Mouse (Mus musculus) left cerebral cortex, postnatal 4 days (tissue): Measurements from ENCODE around the gene Rubcn. TPM values are rescaled to one million over a fixed set of nuclear protein-coding genes. Genes with fewer than 3 reads are reported as not detected.
"Not testable (repeated sequence)": the region's sequence is repeated elsewhere in the genome, so short reads cannot be mapped to it uniquely, and the experiment has no call there.

Experiments
- DNase-seq: peaks from one replicate; pipeline ENCODE4 v3.0.0-alpha.2; 2022
- intact Hi-C: fragments of 180-260 bp; cut with DNase I; formaldehyde crosslinking; loops from one replicate; pipeline ENCODE4 v1.15.1; 2025
- total RNA-seq, 2 experiments: library from RNA; stranded (reverse); gene quantifications; 2 replicates each; pipeline ENCODE4 v1.2.3; 2021

Rubcn gene
- total RNA-seq = 10 to 100 TPM; 72.4 to 78.3 TPM

DNA sequence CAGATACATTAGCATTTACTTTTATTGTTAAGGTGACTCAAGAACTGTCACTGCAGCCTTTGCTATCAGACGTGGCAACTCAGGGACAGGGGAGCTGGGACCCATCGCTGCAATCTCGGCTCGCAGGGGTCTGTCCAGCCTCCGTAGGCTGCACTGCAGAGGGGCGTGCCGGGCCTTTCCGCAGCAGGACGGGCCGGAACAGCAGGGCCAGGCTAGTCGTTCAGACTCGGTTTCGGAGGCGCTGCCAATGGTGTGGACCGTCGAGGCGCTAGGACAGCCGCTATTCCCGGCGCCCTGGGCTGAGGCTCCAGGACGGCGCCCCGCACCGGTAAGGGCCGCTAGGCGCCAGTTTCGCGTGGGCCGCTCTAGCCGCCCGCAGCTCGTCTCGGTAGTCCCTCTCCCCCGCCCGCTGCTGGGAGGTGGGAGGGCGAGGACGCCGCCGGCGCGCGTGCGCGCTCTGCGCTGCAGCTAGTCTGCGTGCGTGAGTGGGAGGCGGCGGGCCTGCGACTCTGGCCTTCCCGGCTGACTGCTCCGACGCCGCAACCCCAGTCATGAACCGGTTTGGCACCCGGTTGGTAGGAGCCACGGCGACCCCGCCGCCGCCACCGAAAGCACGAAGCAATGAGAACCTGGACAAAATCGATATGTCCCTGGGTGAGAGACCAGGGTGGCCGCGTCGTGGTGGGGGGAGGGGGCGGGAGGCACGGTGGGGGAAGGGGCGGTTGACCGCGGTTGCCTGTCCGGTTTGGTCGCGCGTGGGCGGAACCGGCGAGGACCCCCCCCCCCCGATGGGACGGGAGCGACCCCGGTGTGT, at the start of gene Rubcn, which contains the start of gene Fyttd1:
Gene Rubcn (minus strand): TSS at position 424 of the 814 bp plus-strand sequence.
Gene Fyttd1 (plus strand): TSS at position 158 of the 814 bp plus-strand sequence.
- DNase-seq = peak; percentile 97
- intact Hi-C loops = no loop called here

DNA sequence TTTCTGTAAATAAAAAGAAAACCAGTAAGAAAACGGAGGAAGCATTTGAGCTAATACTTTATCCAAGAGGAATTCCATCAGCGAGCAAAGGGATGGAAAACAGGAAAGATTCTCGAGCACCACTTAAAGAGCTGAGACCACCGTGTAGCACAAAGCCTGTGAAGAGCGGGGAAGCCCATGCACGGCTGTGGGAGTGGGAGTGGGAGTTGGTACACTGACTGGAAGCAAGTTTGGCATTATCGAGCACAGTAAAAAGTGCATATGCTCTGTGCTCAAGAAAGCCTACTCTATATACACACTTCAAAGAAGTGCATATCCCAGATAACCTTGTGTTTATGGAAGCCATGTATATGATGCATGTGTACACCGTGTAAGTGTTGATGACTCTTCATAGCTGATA, 49.5 kb upstream of the Rubcn start:
- DNase-seq = no peak
- intact Hi-C loops = no loop called here

- DNase-seq, intact Hi-C loops: not testable (repeated sequence)
These were observed 49.1 kb upstream of the Rubcn start for GRCm38 (mm10) chr16:32926629-32927028.

GRCm38 (mm10) chr16:32915292-32916068, 37.9 kb upstream of the Rubcn start:
- no peak for DNase-seq
- intact Hi-C loops = no loop called here

DNA sequence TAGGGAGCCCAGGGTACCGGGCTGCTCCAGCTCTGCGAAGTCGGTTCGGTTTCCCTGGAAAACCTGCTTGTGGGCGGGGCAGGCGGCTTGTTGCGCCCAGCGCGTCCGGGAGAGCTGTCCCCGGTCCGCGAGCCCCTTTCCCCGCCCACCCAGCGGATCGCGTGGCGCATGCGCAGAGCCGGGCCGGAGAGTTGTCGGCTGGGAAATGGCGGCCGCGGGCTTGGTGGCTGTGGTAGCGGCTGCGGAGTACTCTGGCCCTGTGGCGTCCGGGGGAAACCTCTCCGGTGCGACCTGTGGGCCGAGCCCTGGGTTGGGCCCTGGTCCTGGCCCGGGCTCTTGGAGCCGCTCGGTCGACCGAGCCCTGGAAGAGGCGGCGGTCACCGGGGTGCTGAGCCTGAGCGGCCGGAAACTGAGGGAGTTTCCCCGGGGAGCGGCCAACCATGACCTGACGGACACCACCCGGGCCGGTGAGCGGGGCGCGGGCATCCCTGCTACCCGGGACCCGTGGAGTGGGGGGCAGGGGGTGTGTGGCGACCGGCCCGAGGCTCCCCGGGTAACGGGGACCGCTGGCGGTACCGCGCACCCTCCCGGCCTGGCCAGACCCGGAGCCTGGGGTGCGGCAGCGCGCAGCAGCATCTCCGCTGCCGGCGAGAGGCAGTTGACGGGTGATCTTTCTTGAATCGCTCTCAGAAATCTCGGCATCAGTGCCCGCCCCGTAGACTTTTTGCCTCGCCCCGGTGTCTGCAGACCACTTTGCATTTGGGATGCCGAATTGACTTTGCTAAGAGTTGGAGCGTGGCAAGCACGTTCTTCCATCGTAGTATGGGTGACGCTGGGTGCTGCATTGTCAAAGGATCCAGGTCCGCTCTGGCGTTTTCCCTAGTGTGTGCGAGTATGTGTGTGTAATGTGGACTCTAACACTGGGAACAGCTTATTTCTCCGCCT, 36.6 kb upstream of the Rubcn start, which contains the start of gene Lrch3:
Gene Lrch3 (plus strand): TSS at position 164 of the 945 bp plus-strand sequence.
- DNase-seq = peak; percentile 97
- intact Hi-C loops = no loop called here

DNA sequence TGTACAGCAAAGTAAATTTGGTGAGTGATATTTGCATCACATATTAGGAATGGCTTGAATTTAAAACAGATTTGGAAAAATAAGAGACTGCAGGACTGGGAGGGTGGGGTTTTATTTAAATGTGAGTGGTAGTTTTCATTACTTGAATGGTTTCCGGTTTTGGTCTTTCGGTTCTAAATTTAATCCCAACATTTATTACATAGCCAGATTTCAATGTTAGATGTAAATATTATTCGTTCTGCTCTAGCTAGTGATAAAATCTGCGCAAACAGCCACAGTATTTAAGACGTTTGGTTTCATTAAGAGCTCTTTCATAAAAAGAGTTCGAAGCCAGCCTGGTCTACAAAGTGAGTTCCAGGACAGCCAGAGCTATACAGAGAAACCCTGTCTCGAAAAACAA, 35.6 kb upstream of the Rubcn start:
- intact Hi-C loops = no loop called here
- no peak for DNase-seq

GRCm38 (mm10) chr16:32906727-32907126, 29.2 kb upstream of the Rubcn start:
- intact Hi-C loops = no loop called here
- DNase-seq = no peak

DNA sequence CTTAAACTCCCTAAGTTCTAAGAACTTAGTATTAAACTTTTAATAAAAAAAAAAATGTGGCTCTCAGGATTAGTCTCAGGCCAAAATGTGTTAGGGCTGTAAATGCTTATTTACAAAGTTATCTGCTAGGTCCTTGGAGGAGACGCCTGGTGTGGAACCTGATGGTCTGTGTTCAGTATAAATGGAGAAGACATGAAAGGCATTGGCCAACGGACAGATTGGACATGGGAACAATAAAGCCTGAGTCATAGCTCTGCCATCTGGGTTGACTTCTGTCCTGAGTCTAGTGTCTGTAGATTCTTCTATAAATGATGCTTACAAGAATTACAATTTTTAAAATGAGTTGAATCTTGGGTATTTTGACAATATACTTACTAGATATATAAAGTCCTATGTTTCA, 28.6 kb upstream of the Rubcn start:
- intact Hi-C loops = no loop called here
- no peak for DNase-seq

- intact Hi-C loops = no loop called here
- no peak for DNase-seq
These were observed 24.5 kb upstream of the Rubcn start for GRCm38 (mm10) chr16:32902051-32902428.

- DNase-seq = no peak
- intact Hi-C loops = no loop called here
These were observed 23.9 kb upstream of the Rubcn start for GRCm38 (mm10) chr16:32901360-32902050.

- no peak for DNase-seq
- intact Hi-C loops = no loop called here
These were observed 18.6 kb upstream of the Rubcn start for GRCm38 (mm10) chr16:32896126-32896525.

- intact Hi-C loops = loop anchor here (10.0 kb wide), 1 partner anchor 75 kb away; the partner anchor contains the start of gene Smbd1
These were observed 12.3 kb upstream of the Rubcn start for GRCm38 (mm10) chr16:32889881-32890280.

DNA sequence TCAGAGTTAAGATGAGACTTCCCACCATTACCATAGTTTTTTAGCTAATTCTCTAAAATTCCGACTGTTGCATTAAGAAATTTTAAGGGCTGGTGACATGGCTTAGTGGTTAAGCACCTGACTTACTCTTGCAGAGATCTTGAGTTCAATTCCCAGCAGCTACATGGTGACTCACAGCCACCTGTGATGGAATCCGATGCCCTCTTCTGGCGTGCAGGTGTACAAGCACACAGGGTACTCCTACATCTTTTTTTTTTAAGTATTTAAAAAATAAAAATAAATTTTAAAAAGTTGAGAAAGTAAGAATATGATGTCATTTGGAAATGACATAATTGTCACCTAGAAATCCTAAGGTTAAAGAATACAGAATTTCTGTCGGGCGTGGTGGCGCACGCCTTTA, 10.4 kb upstream of the Rubcn start:
- no peak for DNase-seq
- intact Hi-C loops = loop anchor here (10.0 kb wide), 1 partner anchor 73 kb away; the partner anchor contains the start of gene Smbd1

More at GRCm38 (mm10) chr16:32889881-32890280, 12.3 kb upstream of the Rubcn start:
- no peak for DNase-seq

GRCm38 (mm10) chr16:32881538-32881937, 4.0 kb upstream of the Rubcn start:
- intact Hi-C loops = loop anchor here (10.0 kb wide), 1 partner anchor 67 kb away; the partner anchor contains the start of gene Smbd1

DNA sequence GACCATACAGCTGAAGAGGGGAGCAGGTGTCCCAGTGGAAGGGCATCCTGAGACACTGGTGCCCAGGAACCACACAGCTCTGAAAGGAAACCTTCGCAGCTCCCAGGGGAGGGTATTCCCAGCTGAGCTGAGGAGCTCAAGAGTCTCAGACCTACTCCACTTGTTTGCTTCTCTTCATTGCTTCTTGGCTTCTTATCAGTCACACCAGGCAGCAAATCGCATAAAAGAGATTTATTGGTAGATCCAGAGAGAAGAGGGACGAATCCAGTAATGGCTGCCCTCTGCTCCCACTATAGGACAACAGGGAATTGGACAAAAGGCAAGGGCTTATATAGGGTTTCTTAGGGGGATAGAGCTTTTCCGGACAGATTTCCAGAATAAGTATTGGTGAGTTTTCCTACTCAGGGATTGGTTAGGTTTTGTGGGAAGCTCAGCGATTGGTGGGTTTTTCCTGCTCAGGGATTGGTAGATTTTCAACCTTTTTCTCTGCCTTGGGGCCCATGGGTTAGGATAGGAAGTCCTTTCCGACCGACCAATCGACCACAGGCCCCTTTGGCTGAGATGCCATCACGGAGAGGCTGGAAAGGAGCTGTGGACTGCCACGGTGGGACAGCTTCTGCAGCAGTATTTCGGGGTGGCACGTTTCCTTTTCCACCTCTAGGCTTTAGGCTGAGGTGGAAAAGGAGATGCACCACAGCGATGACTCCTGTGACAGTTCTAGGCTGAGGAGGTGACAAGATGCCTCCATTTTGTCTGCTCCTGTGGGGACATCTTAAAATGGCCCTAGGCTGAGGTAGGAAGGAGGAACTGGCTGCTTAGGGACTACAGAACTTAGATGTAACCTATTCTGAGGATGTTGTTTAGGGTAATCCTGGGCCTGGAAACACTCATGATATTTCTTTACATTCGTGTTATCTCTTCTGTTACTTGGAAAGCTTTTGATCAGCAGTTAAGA, 1.7 kb upstream of the Rubcn start:
- intact Hi-C loops = no loop called here
- no peak for DNase-seq

More at GRCm38 (mm10) chr16:32881538-32881937, 4.0 kb upstream of the Rubcn start:
- DNase-seq = no peak

GRCm38 (mm10) chr16:32878157-32878598, 612 bp upstream of the Rubcn start:
- DNase-seq = no peak
- intact Hi-C loops = no loop called here

DNA sequence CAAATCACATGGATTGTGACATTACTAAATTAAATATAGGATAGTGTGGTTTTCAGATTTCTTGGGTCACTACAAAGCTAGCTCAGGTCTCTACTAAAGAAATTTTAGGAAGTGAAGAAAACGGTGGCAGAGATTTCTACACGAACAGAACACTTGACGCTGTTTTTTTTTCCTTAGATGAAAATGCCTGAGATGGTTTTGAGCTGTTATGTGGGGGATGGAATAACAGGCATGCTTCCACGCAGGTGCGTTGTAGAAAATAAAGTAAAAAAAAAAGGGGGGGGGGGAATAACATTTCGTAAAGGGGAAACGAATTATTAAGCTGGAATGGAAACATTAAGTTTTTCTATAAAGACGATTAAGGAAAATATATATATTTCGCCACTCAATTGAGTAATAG, 735 bp downstream of the Rubcn start:
- DNase-seq = no peak
- intact Hi-C loops = no loop called here

GRCm38 (mm10) chr16:32875847-32876246, 1.7 kb downstream of the Rubcn start:
- no peak for DNase-seq
- intact Hi-C loops = no loop called here
